Mouse (Mus musculus): ENCODE measurements around the gene Kcns3. TPM values are rescaled to one million over a fixed set of nuclear protein-coding genes. Genes with fewer than 3 reads are reported as not detected.
A peak's percentile ranks its signal among the peaks of the same experiment; 100 is the strongest.

Gene Kcns3
- polyA plus RNA-seq (2015; fragmentation: Nextera tagmentation; extraction: Ambion mirVana): 0.96 and 1.9 TPM in 2 replicates

DNA sequence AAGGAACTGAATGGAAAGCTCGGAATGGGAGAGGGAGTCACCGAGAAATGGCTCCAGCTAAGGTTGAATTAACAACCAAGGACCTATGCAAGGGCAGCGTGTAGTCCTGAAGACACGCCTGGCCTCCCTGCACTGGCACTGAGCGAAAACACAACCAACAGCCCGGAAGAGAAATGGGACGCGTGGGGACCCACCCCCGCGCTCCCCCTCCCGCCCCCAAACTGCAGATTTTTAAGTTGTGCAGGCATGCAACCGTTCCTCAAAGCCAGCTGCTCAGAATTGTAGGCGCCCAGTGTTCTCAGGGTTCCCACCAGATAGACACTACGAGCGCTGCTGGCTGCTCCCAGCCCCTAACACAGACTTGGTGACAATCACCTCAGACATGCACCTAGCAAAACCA is at the start of gene Kcns3:
Gene Kcns3, minus strand, starts transcription at position 42 of the 400 bp plus-strand sequence.
- peaks cover 64% of the 10 kb centered on the region for H3K27me3 ChIP-seq

GRCm38 (mm10) chr12:11198551-11198950 is 47.7 kb upstream of the Kcns3 start:
- no peak overlapping the region for H3K4me3 ChIP-seq
- no peak overlapping the region for H3K27ac ChIP-seq
- ATAC-seq (ENCODE audit: low FRiP score, low read depth): no peak
- no peak overlapping the region for H3K4me2 ChIP-seq (replicated peaks)
- H3K27me3 ChIP-seq: no peaks in the 10 kb centered on the region
- no peaks in the 10 kb centered on the region for H3K36me3 ChIP-seq
- no peaks in the 10 kb centered on the region for H3K4me1 ChIP-seq
- H3K9me3 ChIP-seq: no peaks in the 10 kb centered on the region
- no peak overlapping the region for H3K9ac ChIP-seq
- WGBS: 54% methylated on average over 2 of the region's 2 CpGs

More for the DNA sequence above, at the start of gene Kcns3:
- H3K9ac ChIP-seq: peak within 1 kb of the TSS; percentile 68
- ATAC-seq (ENCODE audit: low FRiP score, low read depth): no peak
- no peak within 1 kb of the TSS for H3K27ac ChIP-seq
- peaks cover 14% of the 10 kb centered on the region for H3K4me1 ChIP-seq
- H3K4me2 ChIP-seq (replicated peaks): peak within 1 kb of the TSS; percentile 97
- 16% methylated on average over 15 of the region's 15 CpGs for WGBS
- H3K36me3 ChIP-seq: no peaks in the 10 kb centered on the region
- no peaks in the 10 kb centered on the region for H3K9me3 ChIP-seq
- peak within 1 kb of the TSS; percentile 62 for H3K4me3 ChIP-seq

DNA sequence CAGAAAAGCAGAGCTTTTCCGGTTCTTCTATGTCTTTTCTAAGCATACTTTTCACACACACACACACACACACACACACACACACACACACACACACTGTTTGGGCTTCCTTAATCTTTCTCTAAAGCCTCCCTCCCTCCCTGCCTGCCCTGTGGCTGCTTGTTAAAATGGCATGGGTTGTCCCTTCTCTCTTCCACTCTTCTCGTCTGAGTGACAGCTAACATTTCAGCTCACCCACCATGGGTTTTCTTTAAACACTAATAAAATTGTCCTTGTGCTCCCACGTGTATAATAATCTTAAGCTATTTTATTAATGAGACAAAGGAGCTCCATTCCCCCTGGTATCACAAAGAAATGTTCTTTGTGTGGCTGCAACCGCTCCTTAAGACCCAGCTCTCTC is 47.2 kb upstream of the Kcns3 start:
- WGBS: 37% methylated on average over 4 of the region's 4 CpGs
- Histone ChIP-seq H3K9ac (no peak overlapping the region), H3K4me1 (no peaks in the 10 kb centered on the region), H3K36me3 (no peaks in the 10 kb centered on the region), H3K4me3 (no peak overlapping the region), H3K27me3 (no peaks in the 10 kb centered on the region), H3K27ac (no peak overlapping the region), H3K9me3 (no peaks in the 10 kb centered on the region), H3K4me2 (replicated peaks) (no peak overlapping the region)
- no peak for ATAC-seq (ENCODE audit: low FRiP score, low read depth)

- WGBS: 46% methylated on average over 5 of the region's 5 CpGs
Observed at GRCm38 (mm10) chr12:11196830-11197229, 46.0 kb upstream of the Kcns3 start.

DNA sequence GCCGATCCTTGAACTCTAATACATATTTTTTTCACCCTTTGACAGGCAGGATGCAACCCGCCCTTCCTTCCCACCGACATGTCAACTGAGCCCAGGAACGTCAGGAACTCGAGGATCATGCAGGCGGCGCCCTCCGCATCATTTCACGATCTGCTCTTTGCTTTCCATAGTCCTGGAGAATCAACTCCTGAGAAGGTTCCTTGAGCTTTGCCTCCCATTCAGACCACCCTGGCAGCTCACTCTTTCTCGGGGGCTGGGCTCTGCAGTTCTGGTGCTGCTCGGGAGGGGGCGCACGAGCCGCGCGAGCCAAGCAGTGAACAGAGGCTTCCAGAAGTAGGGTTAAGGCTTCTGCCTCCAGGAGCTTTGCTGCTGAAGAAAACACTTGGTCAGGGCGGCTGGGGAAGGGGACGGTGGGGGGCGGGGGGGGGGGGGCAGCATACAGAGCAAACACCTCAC is 45.3 kb upstream of the Kcns3 start:
- ATAC-seq (ENCODE audit: low FRiP score, low read depth): peak; percentile 84
- H3K9ac ChIP-seq: no peak overlapping the region
- 8% methylated on average over 19 of the region's 19 CpGs for WGBS
- peak overlapping the region; percentile 14; the same call in 1 of the 2 replicates for H3K4me3 ChIP-seq
- H3K4me1 ChIP-seq: no peaks in the 10 kb centered on the region
- H3K36me3 ChIP-seq: no peaks in the 10 kb centered on the region
- H3K4me2 ChIP-seq (replicated peaks): peak overlapping the region; percentile 46
- no peak overlapping the region for H3K27ac ChIP-seq
- no peaks in the 10 kb centered on the region for H3K9me3 ChIP-seq
- no peaks in the 10 kb centered on the region for H3K27me3 ChIP-seq

More at GRCm38 (mm10) chr12:11196830-11197229, 46.0 kb upstream of the Kcns3 start:
- no peak overlapping the region for H3K27ac ChIP-seq
- no peaks in the 10 kb centered on the region for H3K36me3 ChIP-seq
- no peaks in the 10 kb centered on the region for H3K27me3 ChIP-seq
- H3K4me3 ChIP-seq: no peak overlapping the region
- no peak overlapping the region for H3K9ac ChIP-seq
- H3K4me2 ChIP-seq (replicated peaks): peak overlapping the region; percentile 46; the same call in 1 of the 2 replicates
- ATAC-seq (ENCODE audit: low FRiP score, low read depth): no peak
- H3K4me1 ChIP-seq: no peaks in the 10 kb centered on the region
- no peaks in the 10 kb centered on the region for H3K9me3 ChIP-seq

- WGBS: 100% methylated on average over 1 of the region's 1 CpGs
- Histone ChIP-seq H3K9ac (no peak overlapping the region), H3K4me1 (no peaks in the 10 kb centered on the region), H3K4me3 (no peak overlapping the region), H3K4me2 (replicated peaks) (no peak overlapping the region), H3K27ac (no peak overlapping the region), H3K36me3 (no peaks in the 10 kb centered on the region), H3K9me3 (no peaks in the 10 kb centered on the region), H3K27me3 (no peaks in the 10 kb centered on the region)
- ATAC-seq (ENCODE audit: low FRiP score, low read depth): no peak
Observed at GRCm38 (mm10) chr12:11195031-11195430, 44.2 kb upstream of the Kcns3 start.

GRCm38 (mm10) chr12:11178486-11179154 is 27.8 kb upstream of the Kcns3 start:
- no peaks in the 10 kb centered on the region for H3K36me3 ChIP-seq
- H3K9me3 ChIP-seq: no peaks in the 10 kb centered on the region
- H3K4me3 ChIP-seq: no peak overlapping the region
- H3K27ac ChIP-seq: no peak overlapping the region
- 26% methylated on average over 11 of the region's 11 CpGs for WGBS
- 0 out of 2 replicates have a peak overlapping the region, but pooled peaks have one; percentile 25 for H3K9ac ChIP-seq
- H3K4me2 ChIP-seq (replicated peaks): peak overlapping the region; percentile 46
- H3K27me3 ChIP-seq: peaks cover 15% of the 10 kb centered on the region
- peak; percentile 93 for ATAC-seq (ENCODE audit: low FRiP score, low read depth)
- peaks cover 5% of the 10 kb centered on the region; the same call in 1 of the 2 replicates for H3K4me1 ChIP-seq

DNA sequence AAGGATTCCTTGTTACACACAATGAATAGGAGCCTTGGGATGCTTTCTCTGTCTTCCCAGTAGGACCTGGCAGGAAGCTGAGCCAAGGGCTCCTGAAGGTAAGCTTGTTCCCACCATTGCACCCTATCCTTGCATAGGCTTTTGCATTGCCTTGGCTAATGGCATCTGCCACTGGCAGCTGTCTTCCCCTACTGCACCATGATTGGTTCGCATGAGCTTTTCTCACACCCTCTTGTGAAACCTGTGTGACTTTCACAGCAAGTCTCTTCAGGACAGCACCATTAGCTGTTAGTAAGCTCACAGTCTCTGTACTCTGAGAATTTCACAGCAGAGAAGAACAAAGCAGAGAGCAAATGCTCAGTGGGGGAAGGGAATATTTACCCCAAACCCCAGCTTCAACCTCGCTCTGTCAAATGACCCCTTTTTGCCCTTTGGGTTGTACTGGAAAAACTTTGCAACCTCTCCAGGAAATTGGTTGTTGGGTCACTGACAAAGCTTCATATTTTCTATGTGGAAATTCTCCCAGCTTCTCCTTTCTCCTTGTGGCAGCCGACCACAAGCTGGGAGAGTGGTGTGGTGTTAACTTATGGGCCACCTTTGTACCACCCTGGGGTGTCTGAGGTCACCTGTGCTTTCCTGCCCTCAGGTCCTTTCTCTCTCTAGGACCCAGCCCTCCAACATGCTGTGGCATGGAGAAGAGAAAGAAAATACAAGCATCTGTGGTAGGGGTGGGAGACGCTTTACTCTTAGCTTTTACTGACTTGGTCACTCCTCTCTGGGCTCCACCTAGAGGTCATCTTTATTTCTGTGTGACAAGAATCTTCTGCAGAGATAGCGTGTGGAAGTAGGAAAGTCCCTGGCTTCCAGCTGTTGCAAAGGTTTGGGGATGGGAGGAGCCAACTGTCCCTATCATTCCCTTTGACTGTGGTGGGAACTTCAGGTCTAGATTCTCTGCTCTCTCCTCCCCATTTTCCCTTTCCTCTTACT is 26.8 kb upstream of the Kcns3 start:
- WGBS: 25% methylated on average over 5 of the region's 5 CpGs
- Histone ChIP-seq H3K36me3 (no peaks in the 10 kb centered on the region), H3K27me3 (peaks cover 15% of the 10 kb centered on the region), H3K4me3 (no peak overlapping the region), H3K9me3 (no peaks in the 10 kb centered on the region), H3K9ac (0 out of 2 replicates have a peak overlapping the region, but pooled peaks have one; percentile 25), H3K4me1 (peaks cover 5% of the 10 kb centered on the region; the same call in 1 of the 2 replicates), H3K4me2 (replicated peaks) (peak overlapping the region; percentile 46; the same call in 1 of the 2 replicates), H3K27ac (no peak overlapping the region)
- no peak for ATAC-seq (ENCODE audit: low FRiP score, low read depth)

DNA sequence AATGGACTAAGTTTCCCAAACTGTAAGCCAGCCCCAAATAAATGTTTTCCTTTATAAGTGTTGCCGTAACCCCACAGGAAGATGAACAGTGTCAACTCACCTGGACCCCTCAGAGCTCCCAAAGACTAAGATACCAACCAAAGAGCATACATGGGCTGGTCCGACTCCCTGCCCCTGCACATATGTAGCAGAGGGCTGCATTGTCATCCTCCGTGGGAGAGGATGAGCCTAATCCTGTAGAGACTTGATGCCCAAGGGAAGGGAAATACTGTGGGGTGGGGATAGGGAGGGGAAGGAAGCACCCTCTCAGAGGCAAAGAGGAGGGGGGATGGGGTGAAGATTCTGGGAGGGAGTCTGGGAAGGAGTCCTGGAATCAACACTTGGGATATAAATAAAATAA is 7.8 kb upstream of the Kcns3 start:
- Histone ChIP-seq H3K27ac (no peak overlapping the region), H3K4me1 (no peaks in the 10 kb centered on the region), H3K36me3 (no peaks in the 10 kb centered on the region), H3K9me3 (peaks cover 4% of the 10 kb centered on the region; the same call in 1 of the 2 replicates), H3K4me3 (no peak overlapping the region), H3K27me3 (no peaks in the 10 kb centered on the region), H3K4me2 (replicated peaks) (no peak overlapping the region), H3K9ac (no peak overlapping the region)
- 85% methylated on average over 3 of the region's 3 CpGs for WGBS
- no peak for ATAC-seq (ENCODE audit: low FRiP score, low read depth)

GRCm38 (mm10) chr12:11155123-11155522 is 4.3 kb upstream of the Kcns3 start:
- no peak overlapping the region for H3K9ac ChIP-seq
- peaks cover 33% of the 10 kb centered on the region for H3K27me3 ChIP-seq
- no peaks in the 10 kb centered on the region for H3K36me3 ChIP-seq
- H3K4me3 ChIP-seq: no peak overlapping the region
- no peak overlapping the region for H3K27ac ChIP-seq
- H3K4me1 ChIP-seq: peaks cover 10% of the 10 kb centered on the region
- peaks cover 4% of the 10 kb centered on the region; the same call in 1 of the 2 replicates for H3K9me3 ChIP-seq
- ATAC-seq (ENCODE audit: low FRiP score, low read depth): no peak
- 87% methylated on average over 1 of the region's 1 CpGs for WGBS
- H3K4me2 ChIP-seq (replicated peaks): no peak overlapping the region

- no peak for ATAC-seq (ENCODE audit: low FRiP score, low read depth)
- no peak overlapping the region for H3K4me3 ChIP-seq
Observed at GRCm38 (mm10) chr12:11153587-11153986, 2.7 kb upstream of the Kcns3 start.

More at GRCm38 (mm10) chr12:11153587-11153986, 2.7 kb upstream of the Kcns3 start:
- Histone ChIP-seq H3K9ac (no peak overlapping the region), H3K27ac (no peak overlapping the region), H3K4me1 (peaks cover 14% of the 10 kb centered on the region), H3K36me3 (no peaks in the 10 kb centered on the region), H3K9me3 (peaks cover 3% of the 10 kb centered on the region; the same call in 1 of the 2 replicates), H3K27me3 (peaks cover 48% of the 10 kb centered on the region), H3K4me2 (replicated peaks) (no peak overlapping the region)

Measured in limb, embryonic 13.5 days (tissue).